Mouse (Mus musculus) forebrain, postnatal 0 days (tissue): Measurements from ENCODE around the gene Oard1. TPM values are rescaled to one million over a fixed set of nuclear protein-coding genes. Genes with fewer than 3 reads are reported as not detected.

Experiments
- ATAC-seq: fragments of 200-750 bp; cut with Nextera tagmentation; 2 replicates; pipeline ENCODE4 v1.8.0; 2017; ENCODE audit warnings: mild to moderate bottlenecking, moderate library complexity
- DNase-seq: peaks from one replicate; pipeline ENCODE4 v3.0.0-alpha.2; 2015
- H3K27ac ChIP-seq: fragments of 300-500 bp; sonication (generic); 2 replicates; pipeline ENCODE4 v1.5.1; 2014; ENCODE audit warnings: low read depth, mild to moderate bottlenecking, antibody characterized with exemption, low read length, moderate library complexity, mixed read lengths
- H3K27me3 ChIP-seq: fragments of 300-500 bp; sonication (generic); 2 replicates; pipeline ENCODE4 v1.6.1; 2014; ENCODE audit warnings: mild to moderate bottlenecking, low read length, mixed read lengths; ENCODE audit not compliant: insufficient read depth
- H3K36me3 ChIP-seq: fragments of 300-500 bp; sonication (generic); 2 replicates; pipeline ENCODE4 v1.6.1; 2014; ENCODE audit warnings: mild to moderate bottlenecking, moderate library complexity; ENCODE audit not compliant: insufficient read depth
- H3K4me1 ChIP-seq: fragments of 300-500 bp; sonication (generic); 2 replicates; pipeline ENCODE4 v1.6.1; 2014; ENCODE audit warnings: antibody characterized with exemption; ENCODE audit not compliant: insufficient read depth
- H3K4me2 ChIP-seq: fragments of 300-500 bp; sonication (generic); 2 replicates; pipeline ENCODE4 v1.6.1; 2014; ENCODE audit warnings: low read depth, mild to moderate bottlenecking, moderate library complexity
- H3K4me3 ChIP-seq: fragments of 300-500 bp; sonication (generic); 2 replicates; pipeline ENCODE4 v1.5.1; 2014; ENCODE audit warnings: low read depth, low read length, mixed read lengths
- H3K9ac ChIP-seq: fragments of 300-500 bp; sonication (generic); 2 replicates; pipeline ENCODE4 v1.6.1; 2014; ENCODE audit warnings: mild to moderate bottlenecking
- H3K9me3 ChIP-seq: fragments of 300-500 bp; sonication (generic); 2 replicates; pipeline ENCODE4 v1.6.1; 2016; ENCODE audit warnings: low read length
- CTCF ChIP-seq: sonication (generic); IDR thresholded peaks from 2 replicates; pipeline ENCODE4 v1.5.1; 2016; ENCODE audit warnings: antibody characterized with exemption, control low read depth, low read depth
- whole genome bisulfite sequencing: fragments of 180-500 bp; shearing (Covaris S2); extraction: QIAGEN DNeasy Blood & Tissue Kit; methylation state at CpG from one replicate; pipeline ENCODE4 v1.1.7; 2014; 5-methylcytosine and 5-hydroxymethylcytosine counted together
- polyA plus RNA-seq: library from polyadenylated mRNA; unstranded; fragments of >200 nt; fragmentation: Nextera tagmentation; extraction: Ambion mirVana; gene quantifications from 2 replicates; pipeline ENCODE4 v1.2.1, GENCODE M21; 2015
- total RNA-seq: library from RNA; depleted of rRNA; stranded (reverse); fragments of >200 nt; gene quantifications from 2 replicates; pipeline ENCODE4 v1.2.3, GENCODE M21; 2014

Gene Oard1
- total and polyA plus RNA-seq, 2 experiments from 2014 or later = 18.7 to 36.0 TPM

- H3K36me3 ChIP-seq = no peaks in the 10 kb centered on the region
- 65% methylated on average over 7 of the region's 7 CpGs for WGBS
- no peak within 1 kb of the TSS for H3K4me2 ChIP-seq
- H3K4me3 ChIP-seq = no peak within 1 kb of the TSS
- no peaks in the 10 kb centered on the region for H3K9me3 ChIP-seq
- H3K27ac ChIP-seq = no peak within 1 kb of the TSS
- TF ChIP-seq CTCF = no peak
- H3K27me3 ChIP-seq = no peaks in the 10 kb centered on the region
- DNase-seq (no peak), ATAC-seq (no peak)
- H3K4me1 ChIP-seq = no peaks in the 10 kb centered on the region
- no peak within 1 kb of the TSS for H3K9ac ChIP-seq
These were observed 41.5 kb downstream of the Oard1 start, which contains the start of gene Tspo2 for GRCm38 (mm10) chr17:48451353-48451675. TSS of gene Tspo2 (minus strand) at chr17:48451522.

- no peak for DNase-seq
- TF ChIP-seq CTCF = no peak
- H3K9ac ChIP-seq = no peak overlapping the region
- no peak for ATAC-seq
- no peaks in the 10 kb centered on the region for H3K36me3 ChIP-seq
- H3K4me3 ChIP-seq = no peak overlapping the region
- 52% methylated on average over 9 of the region's 9 CpGs for WGBS
- no peaks in the 10 kb centered on the region for H3K4me1 ChIP-seq
- no peaks in the 10 kb centered on the region for H3K27me3 ChIP-seq
- H3K9me3 ChIP-seq = no peaks in the 10 kb centered on the region
- H3K4me2 ChIP-seq = no peak overlapping the region
- H3K27ac ChIP-seq = no peak overlapping the region
These were observed 42.1 kb downstream of the Oard1 start for GRCm38 (mm10) chr17:48451753-48452444.

GRCm38 (mm10) chr17:48453489-48453888, 43.7 kb downstream of the Oard1 start:
- DNase-seq (no peak), ATAC-seq (no peak)
- no peaks in the 10 kb centered on the region for H3K36me3 ChIP-seq
- H3K4me2 ChIP-seq = no peak overlapping the region
- H3K9me3 ChIP-seq = no peaks in the 10 kb centered on the region
- no peak overlapping the region for H3K27ac ChIP-seq
- no peak overlapping the region for H3K9ac ChIP-seq
- H3K4me1 ChIP-seq = no peaks in the 10 kb centered on the region
- H3K4me3 ChIP-seq = no peak overlapping the region
- no peaks in the 10 kb centered on the region for H3K27me3 ChIP-seq
- 84% methylated on average over 7 of the region's 7 CpGs for WGBS
- peak; percentile 30; the same call in 1 of the 2 replicates for TF ChIP-seq CTCF

GRCm38 (mm10) chr17:48454190-48454589, 44.4 kb downstream of the Oard1 start:
- H3K4me1 ChIP-seq = no peaks in the 10 kb centered on the region
- H3K9me3 ChIP-seq = no peaks in the 10 kb centered on the region
- ATAC-seq (no peak), DNase-seq (no peak)
- TF ChIP-seq CTCF = no peak
- H3K9ac ChIP-seq = no peak overlapping the region
- 60% methylated on average over 7 of the region's 7 CpGs for WGBS
- no peak overlapping the region for H3K4me3 ChIP-seq
- H3K27me3 ChIP-seq = no peaks in the 10 kb centered on the region
- H3K36me3 ChIP-seq = no peaks in the 10 kb centered on the region
- H3K4me2 ChIP-seq = no peak overlapping the region
- no peak overlapping the region for H3K27ac ChIP-seq

GRCm38 (mm10) chr17:48454688-48455087, 44.9 kb downstream of the Oard1 start, which contains the start of gene Unc5cl:
TSS of gene Unc5cl (plus strand) at chr17:48454901.
- TF ChIP-seq CTCF = no peak
- Histone ChIP-seq H3K36me3 (no peaks in the 10 kb centered on the region), H3K27ac (no peak within 1 kb of the TSS), H3K27me3 (no peaks in the 10 kb centered on the region), H3K9ac (no peak within 1 kb of the TSS), H3K4me1 (no peaks in the 10 kb centered on the region), H3K4me2 (no peak within 1 kb of the TSS), H3K9me3 (no peaks in the 10 kb centered on the region), H3K4me3 (no peak within 1 kb of the TSS)
- DNase-seq (no peak), ATAC-seq (no peak)
- 67% methylated on average over 11 of the region's 11 CpGs for WGBS

- no peaks in the 10 kb centered on the region for H3K4me1 ChIP-seq
- no peak overlapping the region for H3K4me2 ChIP-seq
- H3K4me3 ChIP-seq = no peak overlapping the region
- H3K27me3 ChIP-seq = no peaks in the 10 kb centered on the region
- no peak overlapping the region for H3K27ac ChIP-seq
- H3K9ac ChIP-seq = no peak overlapping the region
- no peaks in the 10 kb centered on the region for H3K9me3 ChIP-seq
- ATAC-seq (no peak), DNase-seq (no peak)
- WGBS = 90% methylated on average over 2 of the region's 2 CpGs
- TF ChIP-seq CTCF = no peak
- H3K36me3 ChIP-seq = no peaks in the 10 kb centered on the region
These were observed 46.1 kb downstream of the Oard1 start for GRCm38 (mm10) chr17:48455955-48456354.

GRCm38 (mm10) chr17:48457971-48458653, 48.3 kb downstream of the Oard1 start:
- DNase-seq (no peak), ATAC-seq (no peak)
- no peak for TF ChIP-seq CTCF
- Histone ChIP-seq H3K27ac (no peak overlapping the region), H3K9ac (no peak overlapping the region), H3K4me1 (no peaks in the 10 kb centered on the region), H3K9me3 (no peaks in the 10 kb centered on the region), H3K4me3 (no peak overlapping the region), H3K4me2 (no peak overlapping the region), H3K36me3 (no peaks in the 10 kb centered on the region), H3K27me3 (no peaks in the 10 kb centered on the region)
- WGBS = 91% methylated on average over 13 of the region's 13 CpGs
